In genomic region chr7:43466099-43466694, GRCm38 (mm10) we compare ENCODE assay signal across 8 mouse cellular contexts. TPM values are rescaled to one million over a fixed set of nuclear protein-coding genes. Genes with fewer than 3 reads are reported as not detected.
DNase-seq lines count a peak whose midpoint lies in the region; ATAC-seq and TF ChIP-seq lines count a peak whose summit lies in the region.

No protein-coding gene starts in this region.

- no peaks in the 10 kb centered on the region for H3K36me3 ChIP-seq in forebrain, postnatal 0 days (ENCODE audit: insufficient read depth)

- H3K4me1 ChIP-seq in forebrain, postnatal 0 days (ENCODE audit: insufficient read depth) = no peaks in the 10 kb centered on the region

- 3% methylated on average over 33 of the region's 33 CpGs for WGBS in forebrain, postnatal 0 days

- H3K9ac ChIP-seq in forebrain, postnatal 0 days = peak overlapping the region; percentile 43

- H3K4me3 ChIP-seq in forebrain, postnatal 0 days (ENCODE audit: low read depth, low read length) = peak overlapping the region; percentile 44

- peak; percentile 94 for TF ChIP-seq CTCF in forebrain, postnatal 0 days (IDR thresholded peaks at IDR 0.05; ENCODE audit: low read depth)

- no peaks in the 10 kb centered on the region for H3K9me3 ChIP-seq in forebrain, postnatal 0 days (ENCODE audit: low read length)

- H3K4me2 ChIP-seq in forebrain, postnatal 0 days (ENCODE audit: low read depth) = peak overlapping the region; percentile 84

- peak; percentile 82 for ATAC-seq in forebrain, postnatal 0 days

- 0 out of 2 replicates have a peak overlapping the region, but pooled peaks have one; percentile 15 for H3K27ac ChIP-seq in forebrain, postnatal 0 days (ENCODE audit: low read depth, low read length)

- peak; percentile 86 for DNase-seq in MN1 (ENCODE audit: low spot score)
- peak; percentile 82 to 88 for DNase-seq in cerebellum, adult 18-20 months
- peak; percentile 86 for DNase-seq in forebrain, postnatal 0 days
- peak; percentile 94 for DNase-seq in heart, postnatal 4 days
- peak; percentile 61 for DNase-seq in layer of hippocampus, adult 9-11 months
- peak; percentile 93 for DNase-seq in lung, postnatal 10 days
- peak; percentile 56 for DNase-seq in ovary, postnatal 10 days (ENCODE audit: low spot score)
- peak; percentile 86 for DNase-seq in thymus, postnatal 14 days

- no peaks in the 10 kb centered on the region for H3K27me3 ChIP-seq in forebrain, postnatal 0 days (ENCODE audit: insufficient read depth, low read length)

RNA-seq across cellular contexts. Expression of gene Vsig10l, which starts 3.2 kb away (rescaled TPM):
- 4.2 and 16.9 TPM in 2 replicates for total RNA-seq in forebrain, postnatal 0 days (2014; rRNA removed)
- polyA plus RNA-seq in forebrain, postnatal 0 days (2015; fragmentation: Nextera tagmentation; extraction: Ambion mirVana) = 8.1 and 13.8 TPM in 2 replicates
- 1 to 10 TPM; 4.1 to 6.3 TPM for total RNA-seq in heart, postnatal 4 days (2021)

RNA-seq across cellular contexts. Expression of gene Gm45233, which starts 22.3 kb away (rescaled TPM):
- 0.31 and 3.7 TPM in 2 replicates for total RNA-seq in forebrain, postnatal 0 days (2014; rRNA removed)
- 0.30 TPM in 1 of 2 replicates, not detected in the other for polyA plus RNA-seq in forebrain, postnatal 0 days (2015; fragmentation: Nextera tagmentation; extraction: Ambion mirVana)
- total RNA-seq in heart, postnatal 4 days (2021) = 1 to 10 TPM; 2.9 to 3.0 TPM

RNA-seq across cellular contexts. Expression of gene Etfb, which starts 22.3 kb away (rescaled TPM):
- 38.2 and 46.1 TPM in 2 replicates for total RNA-seq in forebrain, postnatal 0 days (2014; rRNA removed)
- polyA plus RNA-seq in forebrain, postnatal 0 days (2015; fragmentation: Nextera tagmentation; extraction: Ambion mirVana) = 101 and 117 TPM in 2 replicates
- total RNA-seq in heart, postnatal 4 days (2021) = 100 to 1,000 TPM; 882 to 955 TPM

RNA-seq across cellular contexts. Expression of gene Iglon5, which starts 23.7 kb away (rescaled TPM):
- total RNA-seq in forebrain, postnatal 0 days (2014; rRNA removed) = 24.9 and 26.1 TPM in 2 replicates
- polyA plus RNA-seq in forebrain, postnatal 0 days (2015; fragmentation: Nextera tagmentation; extraction: Ambion mirVana) = 3.0 and 4.4 TPM in 2 replicates
- under 1 TPM; 0.29 TPM for total RNA-seq in heart, postnatal 4 days (2021)

RNA-seq across cellular contexts. Expression of gene Cldnd2, which starts 25.6 kb away (rescaled TPM):
- not detected in 2 replicates for total RNA-seq in forebrain, postnatal 0 days (2014; rRNA removed)
- not detected in 2 replicates for polyA plus RNA-seq in forebrain, postnatal 0 days (2015; fragmentation: Nextera tagmentation; extraction: Ambion mirVana)
- not detected for total RNA-seq in heart, postnatal 4 days (2021)

Comparison
In these comparisons a context has a peak if more than half of its experiments do, and no peak if none do; other contexts are left out.
1. Peak in every context shown above with its lines: DNase-seq, ATAC-seq, H3K4me3 ChIP-seq and H3K27ac ChIP-seq.
2. RNA of gene Etfb, which starts 22.3 kb away (total RNA-seq): 882 to 955 TPM in heart, postnatal 4 days; 38.2 to 46.1 TPM in forebrain, postnatal 0 days; every median in the first group is over 10 times any median in the second.